Mouse (Mus musculus) C2C12 (cell line): ENCODE measurements around the gene Ephb4.

ENCODE experiments used
- CEBPB ChIP-seq: IDR thresholded peaks from one replicate; pipeline ENCODE4 v1.6.1; 2011; ENCODE audit warnings: low read depth, mild to moderate bottlenecking, control low read depth, moderate library complexity
- CTCF ChIP-seq: IDR thresholded peaks from one replicate; pipeline ENCODE4 v1.5.1; 2011; ENCODE audit not compliant: control insufficient read depth, insufficient read depth, insufficient read length
- MYOD1 ChIP-seq: IDR thresholded peaks from one replicate; pipeline ENCODE4 v1.6.1; 2011; ENCODE audit warnings: low read depth; ENCODE audit not compliant: control insufficient read depth, insufficient read length

DNA sequence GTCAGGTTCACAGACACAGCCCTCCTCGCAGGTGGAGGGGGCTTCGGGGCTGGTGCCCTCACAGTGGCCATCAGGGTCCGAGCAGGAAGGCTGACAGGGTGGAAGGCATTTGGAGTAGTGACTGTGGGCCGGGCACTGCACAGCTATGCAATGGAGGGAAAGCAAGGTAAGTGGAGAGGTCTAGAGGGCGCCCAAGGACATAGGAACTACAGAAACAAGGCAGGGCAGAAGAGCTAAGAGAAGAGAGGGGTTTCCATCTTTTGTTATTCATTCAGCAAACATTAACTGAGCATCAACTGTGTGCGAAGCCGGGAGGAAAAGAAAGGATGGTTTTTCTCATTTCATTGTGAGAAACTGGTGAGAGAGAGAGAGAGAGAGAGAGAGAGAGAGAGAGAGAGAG lies 44.5 kb downstream of the Ephb4 start:
- TF ChIP-seq CTCF (no peak), MYOD1 (no peak), CEBPB (no peak)
